Mouse (Mus musculus) gastrocnemius, adult 2 months (tissue): ENCODE measurements at regions not wholly inside any gene's neighbourhood (a gene's known extent, or its start where the extent isn't known, plus 50 kb on each side); places are given as distances from the start of the nearest gene placed in this dataset.

ENCODE experiments used
- DNase-seq: peaks from one replicate; pipeline ENCODE4 v3.0.0; 2022
- H3K27ac ChIP-seq: fragments of 200-600 bp; 2 replicates; pipeline ENCODE4 v1.8.1; 2022; ENCODE audit warnings: mild to moderate bottlenecking
- H3K4me3 ChIP-seq: fragments of 200-600 bp; 2 replicates; pipeline ENCODE4 v1.8.1; 2022; ENCODE audit warnings: mild to moderate bottlenecking, moderate library complexity
- CTCF ChIP-seq: fragments of 200-600 bp; IDR thresholded peaks from 2 replicates; pipeline ENCODE4 v1.8.1; 2022; ENCODE audit warnings: antibody characterized with exemption, mild to moderate bottlenecking, moderate library complexity
- intact Hi-C: fragments of 180-260 bp; cut with DNase I; formaldehyde crosslinking; loops from one replicate; pipeline ENCODE4 v1.15.1; 2025

- no peak overlapping the region for H3K27ac ChIP-seq
- intact Hi-C loops: no loop called here
- TF ChIP-seq CTCF: no peak
- DNase-seq: no peak
- no peak overlapping the region for H3K4me3 ChIP-seq
Observed at GRCm38 (mm10) chr11:71866690-71867089, 117.0 kb downstream of the Wscd1 start.

DNA sequence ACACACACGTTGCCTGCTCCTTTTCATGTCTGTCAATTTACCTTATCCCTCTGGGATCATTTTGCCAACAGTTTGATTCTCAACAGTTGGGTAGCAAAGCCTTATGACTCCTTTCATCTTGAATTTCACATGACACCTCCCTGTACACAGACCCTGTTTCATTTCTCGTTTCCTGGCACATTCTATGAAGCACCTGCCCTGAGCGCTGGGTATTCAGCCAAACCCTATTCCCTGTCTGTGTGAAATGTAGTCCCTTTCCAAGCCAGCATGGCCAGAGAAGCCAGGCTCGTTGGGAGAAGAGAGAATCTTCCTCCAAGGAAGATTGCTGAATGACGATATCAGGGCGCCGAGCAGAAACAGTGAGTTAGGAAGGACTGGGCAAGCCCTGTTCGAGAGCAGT lies 108.2 kb downstream of the Wscd1 start:
- TF ChIP-seq CTCF: no peak
- H3K4me3 ChIP-seq: no peak overlapping the region
- DNase-seq: no peak
- intact Hi-C loops: no loop called here
- no peak overlapping the region for H3K27ac ChIP-seq

DNA sequence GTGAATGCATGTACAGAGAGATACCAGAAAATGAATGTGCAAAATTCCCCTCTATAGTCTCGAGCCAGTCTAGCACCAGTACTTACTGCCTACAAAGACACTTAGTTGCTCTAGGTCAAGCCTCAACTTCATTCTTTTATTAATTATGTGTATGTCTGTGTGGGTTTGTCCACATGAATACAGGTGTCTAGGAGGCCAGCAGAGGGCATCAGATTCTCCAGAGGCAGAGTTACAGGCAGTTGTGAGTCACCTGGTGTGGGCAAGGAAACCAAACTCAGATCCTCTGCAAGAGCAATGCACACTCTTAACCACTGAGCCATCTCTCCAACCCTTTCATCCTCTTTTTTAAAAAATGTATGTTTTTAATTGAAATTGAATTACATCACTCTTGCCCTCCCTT lies 105.8 kb downstream of the Wscd1 start:
- intact Hi-C loops: no loop called here
- H3K4me3 ChIP-seq: no peak overlapping the region
- no peak overlapping the region for H3K27ac ChIP-seq
- no peak for DNase-seq
- no peak for TF ChIP-seq CTCF

GRCm38 (mm10) chr11:71855058-71855457 lies 105.3 kb downstream of the Wscd1 start:
- DNase-seq: no peak
- no peak overlapping the region for H3K4me3 ChIP-seq
- TF ChIP-seq CTCF: no peak
- intact Hi-C loops: no loop called here
- H3K27ac ChIP-seq: no peak overlapping the region

- peak; percentile 68 for TF ChIP-seq CTCF
- intact Hi-C loops: loop anchor here (2.0 kb wide), 1 partner anchor 173 kb away; no protein-coding TSS in a partner anchor
- DNase-seq: no peak
- Histone ChIP-seq H3K27ac (no peak overlapping the region), H3K4me3 (no peak overlapping the region)
Observed at GRCm38 (mm10) chr11:71847684-71848367, 98.1 kb downstream of the Wscd1 start.

GRCm38 (mm10) chr11:71846496-71846895 lies 96.8 kb downstream of the Wscd1 start:
- no peak for DNase-seq
- Histone ChIP-seq H3K27ac (no peak overlapping the region), H3K4me3 (no peak overlapping the region)
- intact Hi-C loops: no loop called here
- no peak for TF ChIP-seq CTCF

DNA sequence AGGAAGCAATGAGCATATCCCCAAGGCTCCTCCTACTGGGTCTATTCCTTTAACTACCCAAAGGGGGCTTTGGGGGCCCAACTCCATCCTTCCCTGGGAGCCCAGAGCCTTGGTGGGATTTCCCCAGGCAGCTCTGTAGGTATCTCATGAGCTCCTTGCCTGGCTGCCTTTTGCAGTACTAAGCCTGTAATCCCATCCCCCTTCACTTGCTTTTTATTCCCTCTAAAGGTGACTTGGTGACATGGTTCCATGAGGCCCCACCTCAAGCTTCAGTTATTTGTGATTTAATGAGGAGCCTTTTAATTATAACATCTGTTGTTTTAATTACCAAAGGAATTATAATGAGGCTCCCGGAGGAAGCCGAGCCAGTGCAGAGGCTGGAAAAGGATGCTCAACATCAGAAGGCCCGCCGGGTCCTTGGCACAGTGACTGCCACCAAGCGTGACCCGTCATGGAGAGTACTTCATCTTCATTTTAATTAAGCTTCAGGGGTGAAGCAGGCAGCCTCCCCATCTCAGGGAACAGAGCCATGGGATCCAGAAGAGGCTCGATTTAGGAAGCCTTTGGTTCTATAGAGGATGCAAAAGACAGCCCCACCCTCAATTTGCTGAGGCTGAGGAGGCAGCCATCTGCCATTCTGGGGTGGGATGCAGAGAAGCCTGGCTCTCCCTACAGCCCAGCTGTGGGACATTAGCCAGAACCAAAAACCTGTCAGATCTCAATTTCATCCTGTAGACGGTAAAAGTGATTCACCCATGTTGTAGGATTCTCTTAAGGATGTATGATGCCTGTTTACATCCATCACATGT lies 91.1 kb downstream of the Wscd1 start:
- no peak for DNase-seq
- Histone ChIP-seq H3K4me3 (no peak overlapping the region), H3K27ac (no peak overlapping the region)
- intact Hi-C loops: no loop called here
- no peak for TF ChIP-seq CTCF
